Mouse (Mus musculus): ENCODE measurements at regions not wholly inside any gene's neighbourhood (a gene's known extent, or its start where the extent isn't known, plus 50 kb on each side); places are given as distances from the start of the nearest gene placed in this dataset.

DNA sequence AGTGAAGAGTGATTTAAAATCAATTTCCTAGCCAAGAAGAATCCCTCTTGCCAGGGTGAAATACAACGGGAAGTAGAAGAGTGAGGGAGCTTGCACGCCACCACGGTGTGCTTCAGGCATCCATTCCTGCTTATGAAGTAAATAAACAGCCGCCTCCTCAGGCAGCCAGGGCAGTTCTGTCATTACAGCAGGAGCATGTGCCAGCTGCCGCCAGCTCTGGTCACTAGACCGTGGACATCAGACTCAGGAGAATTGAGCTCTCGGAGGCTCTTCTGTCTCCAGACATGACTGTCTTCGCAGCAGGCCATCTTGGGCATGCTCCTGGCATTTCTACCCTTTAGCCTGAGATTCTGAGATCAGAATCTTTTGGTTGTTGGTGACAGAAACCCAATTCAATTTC is 236.1 kb upstream of the Gjb5 start:
- Histone ChIP-seq H3K27ac (ENCODE audit: low read depth) (no peak overlapping the region), H3K4me3 (ENCODE audit: low read depth, low read length) (no peak overlapping the region), H3K9ac (replicated peaks) (no peak overlapping the region), H3K4me2 (ENCODE audit: low read depth, low read length) (no peak overlapping the region), H3K9me3 (ENCODE audit: low read length) (no peaks in the 10 kb centered on the region), H3K4me1 (ENCODE audit: insufficient read depth) (no peaks in the 10 kb centered on the region), H3K27me3 (ENCODE audit: insufficient read depth, low read length) (no peaks in the 10 kb centered on the region), H3K36me3 (replicated peaks; ENCODE audit: insufficient read depth, low read length) (no peaks in the 10 kb centered on the region)
- WGBS (ENCODE audit: insufficient replicate concordance) = 75% methylated on average over 8 of the region's 8 CpGs
- TF ChIP-seq CTCF (IDR thresholded peaks at IDR 0.05; ENCODE audit: low read depth) (no peak), EP300 (IDR thresholded peaks at IDR 0.05; ENCODE audit: low read depth) (no peak)
- no peak for ATAC-seq
- DNase-seq = no peak

- Histone ChIP-seq H3K4me1 (ENCODE audit: insufficient read depth) (no peaks in the 10 kb centered on the region), H3K27me3 (ENCODE audit: insufficient read depth, low read length) (no peaks in the 10 kb centered on the region), H3K9ac (replicated peaks) (no peak overlapping the region), H3K4me2 (ENCODE audit: low read depth, low read length) (no peak overlapping the region), H3K27ac (ENCODE audit: low read depth) (no peak overlapping the region), H3K36me3 (replicated peaks; ENCODE audit: insufficient read depth, low read length) (no peaks in the 10 kb centered on the region), H3K4me3 (ENCODE audit: low read depth, low read length) (no peak overlapping the region), H3K9me3 (ENCODE audit: low read length) (no peaks in the 10 kb centered on the region)
- ATAC-seq (no peak), DNase-seq (no peak)
- WGBS (ENCODE audit: insufficient replicate concordance) = 56% methylated on average over 3 of the region's 3 CpGs
- no peak for TF ChIP-seq CTCF (IDR thresholded peaks at IDR 0.05; ENCODE audit: low read depth)
- TF ChIP-seq EP300 (IDR thresholded peaks at IDR 0.05; ENCODE audit: low read depth) = no peak
These were observed 233.6 kb upstream of the Gjb5 start for GRCm38 (mm10) chr4:127591540-127591939.

DNA sequence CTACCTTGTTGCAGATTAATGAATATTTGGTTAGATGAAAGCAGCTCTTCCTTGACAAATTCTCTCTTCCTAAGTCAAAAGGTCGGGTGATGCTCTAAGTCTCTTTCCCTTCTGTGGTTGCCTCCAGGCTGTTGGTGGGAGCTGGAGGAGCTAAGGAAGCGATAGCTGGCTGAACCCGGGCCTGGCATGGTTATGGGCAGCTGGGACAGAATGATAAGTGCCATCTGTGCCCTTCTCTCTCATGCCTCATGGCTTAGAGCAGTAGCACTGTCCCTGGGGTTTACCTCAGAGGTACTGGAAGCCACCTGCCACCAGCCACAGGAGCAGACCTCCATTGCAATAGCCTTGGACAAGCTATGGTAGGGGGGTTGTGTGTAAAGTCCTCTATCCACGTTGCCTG is 228.8 kb upstream of the Gjb5 start:
- ATAC-seq (no peak), DNase-seq (no peak)
- Histone ChIP-seq H3K9me3 (ENCODE audit: low read length) (no peaks in the 10 kb centered on the region), H3K4me1 (ENCODE audit: insufficient read depth) (no peaks in the 10 kb centered on the region), H3K27ac (ENCODE audit: low read depth) (no peak overlapping the region), H3K9ac (replicated peaks) (no peak overlapping the region), H3K4me2 (ENCODE audit: low read depth, low read length) (no peak overlapping the region), H3K36me3 (replicated peaks; ENCODE audit: insufficient read depth, low read length) (no peaks in the 10 kb centered on the region), H3K4me3 (ENCODE audit: low read depth, low read length) (no peak overlapping the region), H3K27me3 (ENCODE audit: insufficient read depth, low read length) (no peaks in the 10 kb centered on the region)
- WGBS (ENCODE audit: insufficient replicate concordance) = 54% methylated on average over 4 of the region's 4 CpGs
- TF ChIP-seq EP300 (IDR thresholded peaks at IDR 0.05; ENCODE audit: low read depth) (no peak), CTCF (IDR thresholded peaks at IDR 0.05; ENCODE audit: low read depth) (no peak)

- WGBS (ENCODE audit: insufficient replicate concordance) = 68% methylated on average over 3 of the region's 3 CpGs
- H3K4me2 ChIP-seq (ENCODE audit: low read depth, low read length) = no peak overlapping the region
- ATAC-seq (no peak), DNase-seq (no peak)
- no peaks in the 10 kb centered on the region for H3K27me3 ChIP-seq (ENCODE audit: insufficient read depth, low read length)
- TF ChIP-seq CTCF (IDR thresholded peaks at IDR 0.05; ENCODE audit: low read depth) (no peak), EP300 (IDR thresholded peaks at IDR 0.05; ENCODE audit: low read depth) (no peak)
- H3K9me3 ChIP-seq (ENCODE audit: low read length) = no peaks in the 10 kb centered on the region
- no peak overlapping the region for H3K4me3 ChIP-seq (ENCODE audit: low read depth, low read length)
- no peaks in the 10 kb centered on the region for H3K36me3 ChIP-seq (replicated peaks; ENCODE audit: insufficient read depth, low read length)
- H3K4me1 ChIP-seq (ENCODE audit: insufficient read depth) = no peaks in the 10 kb centered on the region
- H3K9ac ChIP-seq (replicated peaks) = no peak overlapping the region
- H3K27ac ChIP-seq (ENCODE audit: low read depth) = no peak overlapping the region
These were observed 218.5 kb upstream of the Gjb5 start for GRCm38 (mm10) chr4:127576521-127576920.

- Histone ChIP-seq H3K27me3 (ENCODE audit: insufficient read depth, low read length) (no peaks in the 10 kb centered on the region), H3K36me3 (replicated peaks; ENCODE audit: insufficient read depth, low read length) (no peaks in the 10 kb centered on the region), H3K9me3 (ENCODE audit: low read length) (no peaks in the 10 kb centered on the region), H3K4me3 (ENCODE audit: low read depth, low read length) (no peak overlapping the region), H3K9ac (replicated peaks) (no peak overlapping the region), H3K27ac (ENCODE audit: low read depth) (no peak overlapping the region), H3K4me1 (ENCODE audit: insufficient read depth) (no peaks in the 10 kb centered on the region), H3K4me2 (ENCODE audit: low read depth, low read length) (no peak overlapping the region)
- ATAC-seq (no peak), DNase-seq (no peak)
- 76% methylated on average over 5 of the region's 5 CpGs for WGBS (ENCODE audit: insufficient replicate concordance)
- TF ChIP-seq EP300 (IDR thresholded peaks at IDR 0.05; ENCODE audit: low read depth) (no peak), CTCF (IDR thresholded peaks at IDR 0.05; ENCODE audit: low read depth) (no peak)
These were observed 204.6 kb upstream of the Gjb5 start for GRCm38 (mm10) chr4:127562602-127563001.

DNA sequence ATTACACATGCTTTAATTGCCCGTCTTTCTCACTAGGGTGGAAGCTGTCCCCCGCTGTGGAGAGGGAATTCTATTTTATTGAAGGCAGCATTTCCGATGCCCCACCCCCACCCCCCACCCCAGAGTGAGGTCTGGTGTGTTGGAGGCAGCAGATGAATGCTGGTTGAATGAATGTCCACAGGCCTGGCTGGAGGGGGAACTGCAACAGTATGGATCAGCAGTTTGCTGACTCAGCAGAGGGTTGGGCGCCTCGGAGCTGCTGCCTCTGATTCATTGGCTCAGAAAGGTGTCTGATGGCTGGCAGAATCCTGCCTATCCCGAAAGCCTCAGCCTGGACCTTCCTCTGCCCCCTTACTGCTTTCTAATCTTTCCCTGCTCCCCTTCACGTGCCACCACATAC is 200.6 kb upstream of the Gjb5 start:
- no peak overlapping the region for H3K27ac ChIP-seq (ENCODE audit: low read depth)
- WGBS (ENCODE audit: insufficient replicate concordance) = 69% methylated on average over 7 of the region's 7 CpGs
- H3K4me3 ChIP-seq (ENCODE audit: low read depth, low read length) = no peak overlapping the region
- TF ChIP-seq CTCF (IDR thresholded peaks at IDR 0.05; ENCODE audit: low read depth) (no peak), EP300 (IDR thresholded peaks at IDR 0.05; ENCODE audit: low read depth) (no peak)
- no peaks in the 10 kb centered on the region for H3K4me1 ChIP-seq (ENCODE audit: insufficient read depth)
- no peak overlapping the region for H3K4me2 ChIP-seq (ENCODE audit: low read depth, low read length)
- H3K27me3 ChIP-seq (ENCODE audit: insufficient read depth, low read length) = no peaks in the 10 kb centered on the region
- H3K36me3 ChIP-seq (replicated peaks; ENCODE audit: insufficient read depth, low read length) = no peaks in the 10 kb centered on the region
- DNase-seq (no peak), ATAC-seq (no peak)
- H3K9ac ChIP-seq (replicated peaks) = no peak overlapping the region
- H3K9me3 ChIP-seq (ENCODE audit: low read length) = no peaks in the 10 kb centered on the region
